Mouse (Mus musculus) layer of hippocampus, postnatal 25 days (tissue): ENCODE measurements around the gene Glb1. TPM values are rescaled to one million over a fixed set of nuclear protein-coding genes. Genes with fewer than 3 reads are reported as not detected.

ENCODE experiments used
- total RNA-seq, 2 experiments: library from RNA; stranded (reverse); gene quantifications; 2 replicates each; pipeline ENCODE4 v1.2.3; 2021

The Glb1 gene
- total RNA-seq, 2 experiments from 2014 or later, result 22.8 to 23.7 TPM

Other genes with a start within 250 kb of the Glb1 start
- gene Bcl2a1c, start 70.9 kb upstream of the Glb1 start, total RNA-seq, result not detected
- 1 to 10 TPM; 5.7 to 6.9 TPM for gene Crtap, start 10.4 kb upstream of the Glb1 start, total RNA-seq
- gene Tmppe, start within 50 bp of the Glb1 start, total RNA-seq, result 1 to 10 TPM; 9.8 TPM
- gene Ccr4, start 103.8 kb downstream of the Glb1 start, total RNA-seq, result not detected
- gene C130032M10Rik, start 114.6 kb downstream of the Glb1 start, total RNA-seq, result not detected
- gene Trim71, start 163.3 kb downstream of the Glb1 start, total RNA-seq, result 1 to 10 TPM in 1 of 2 experiments, under 1 TPM in 1; 0.91 to 1.2 TPM
- 10 to 100 TPM; 50.8 to 51.9 TPM for gene Cnot10, start 239.1 kb downstream of the Glb1 start, total RNA-seq